Mouse (Mus musculus): ENCODE data around the gene Taf8.

GRCm38 (mm10) chr17:47507523-47507922 is 5.4 kb upstream of the Taf8 start:
- no peak for TF ChIP-seq POLR2A (IDR thresholded peaks at IDR 0.05; ENCODE audit: low read depth, low read length)
- TF ChIP-seq CTCF (IDR thresholded peaks at IDR 0.05; ENCODE audit: extremely low read depth, insufficient read depth, insufficient read length, insufficient replicate concordance): no peak

Measured in spleen, adult 2 months (tissue).